Mouse (Mus musculus) G1E (cell line): ENCODE measurements around the gene Ccdc78.

Experiments
- CTCF ChIP-seq: IDR thresholded peaks from 2 replicates; pipeline ENCODE4 v1.5.1; 2012; ENCODE audit warnings: low read depth, low read length, inconsistent platforms, mixed read lengths
- GATA1 ChIP-seq: IDR thresholded peaks from 2 replicates; pipeline ENCODE4 v1.6.1; 2012; ENCODE audit warnings: borderline replicate concordance, low read length, inconsistent platforms, mixed read lengths
- GATA2 ChIP-seq: IDR thresholded peaks from 2 replicates; pipeline ENCODE4 v1.6.1; 2012; ENCODE audit warnings: low read depth, low read length, inconsistent platforms, borderline replicate concordance
- POLR2AphosphoS5 ChIP-seq: IDR thresholded peaks from 2 replicates; pipeline ENCODE4 v1.6.1; 2012; ENCODE audit warnings: low read depth, low read length, inconsistent platforms; ENCODE audit not compliant: insufficient replicate concordance
- TAL1 ChIP-seq: conservative IDR thresholded peaks from 2 replicates; pipeline ENCODE4 v1.6.1; 2012; ENCODE audit warnings: low read depth, low read length, inconsistent platforms, mixed read lengths

DNA sequence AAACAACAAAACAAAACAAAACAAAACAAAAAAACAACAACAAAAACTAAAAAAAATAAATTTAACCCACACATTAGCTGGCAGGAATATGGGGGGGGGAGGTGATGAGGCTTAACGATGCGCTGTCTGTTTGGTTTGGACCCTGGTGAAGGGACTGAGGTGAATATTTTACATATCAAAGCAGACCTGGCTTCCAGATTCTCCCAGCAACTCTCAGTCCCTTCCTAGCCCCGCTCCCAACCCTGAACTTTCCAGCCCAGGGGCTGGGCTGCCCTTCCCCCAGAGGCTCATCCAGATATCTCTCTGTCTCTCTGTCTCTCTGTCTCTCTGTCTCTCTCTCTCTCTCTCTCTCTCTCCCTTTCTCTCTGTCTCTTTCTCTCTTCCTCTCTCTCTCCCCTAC, 23.8 kb upstream of the Ccdc78 start:
- TF ChIP-seq GATA1 (no peak), CTCF (no peak), TAL1 (no peak), GATA2 (no peak), POLR2AphosphoS5 (no peak)
